Mouse (Mus musculus) embryonic facial prominence, embryonic 13.5 days (tissue): ENCODE measurements around the gene Mthfsd. TPM values are rescaled to one million over a fixed set of nuclear protein-coding genes. Genes with fewer than 3 reads are reported as not detected.
A peak's percentile ranks its signal among the peaks of the same experiment; 100 is the strongest.

Source experiments
- ATAC-seq: fragments of 200-750 bp; cut with Nextera tagmentation; 2 replicates; pipeline ENCODE4 v1.8.0; 2017; ENCODE audit warnings: low read depth; ENCODE audit not compliant: insufficient number of reproducible peaks, insufficient read depth, low FRiP score, low TSS enrichment
- H3K27ac ChIP-seq: fragments of 300-500 bp; sonication (generic); 2 replicates; pipeline ENCODE4 v1.5.1; 2015; ENCODE audit warnings: moderate library complexity, mild to moderate bottlenecking, inconsistent platforms
- H3K27me3 ChIP-seq: fragments of 300-500 bp; sonication (generic); 2 replicates; pipeline ENCODE4 v1.6.1; 2015; ENCODE audit warnings: mild to moderate bottlenecking, inconsistent platforms
- H3K36me3 ChIP-seq: fragments of 300-500 bp; sonication (generic); 2 replicates; pipeline ENCODE4 v1.6.1; 2015; ENCODE audit warnings: mild to moderate bottlenecking, inconsistent platforms
- H3K4me1 ChIP-seq: fragments of 300-500 bp; sonication (generic); 2 replicates; pipeline ENCODE4 v1.6.1; 2015; ENCODE audit warnings: inconsistent platforms
- H3K4me2 ChIP-seq: fragments of 300-500 bp; sonication (generic); 2 replicates; pipeline ENCODE4 v1.6.1; 2015; ENCODE audit warnings: moderate library complexity, mild to moderate bottlenecking, inconsistent platforms
- H3K4me3 ChIP-seq: fragments of 300-500 bp; sonication (generic); 2 replicates; pipeline ENCODE4 v1.5.1; 2015; ENCODE audit warnings: mild to moderate bottlenecking, inconsistent platforms
- H3K9ac ChIP-seq: fragments of 300-500 bp; sonication (generic); 2 replicates; pipeline ENCODE4 v1.6.1; 2015; ENCODE audit warnings: mild to moderate bottlenecking, inconsistent platforms
- H3K9me3 ChIP-seq: fragments of 300-500 bp; sonication (generic); 2 replicates; pipeline ENCODE4 v1.6.1; 2016; ENCODE audit warnings: inconsistent platforms
- WGBS: fragments of 180-500 bp; shearing (Covaris S2); methylation state at CpG from one replicate; pipeline ENCODE4 v1.1.7; 2015; ENCODE audit warnings: mixed read lengths; 5-methylcytosine and 5-hydroxymethylcytosine counted together
- polyA plus RNA-seq: library from polyadenylated mRNA; unstranded; fragments of >200 nt; fragmentation: Nextera tagmentation; extraction: Ambion mirVana; gene quantifications from 2 replicates; pipeline ENCODE4 v1.2.1, GENCODE M21; 2015

The Mthfsd gene
- polyA plus RNA-seq, 1 experiment from 2014 or later = 70.5 TPM

GRCm38 (mm10) chr8:121120456-121121419, 12.5 kb upstream of the Mthfsd start:
- ATAC-seq = no peak
- Histone ChIP-seq H3K36me3 (no peaks in the 10 kb centered on the region), H3K4me3 (peak overlapping the region; percentile 59), H3K27me3 (peaks cover 96% of the 10 kb centered on the region), H3K9ac (peak overlapping the region; percentile 65), H3K4me1 (peaks cover 41% of the 10 kb centered on the region), H3K9me3 (0 out of 2 replicates have a peak, but pooled peaks cover 3% of the 10 kb centered on the region), H3K27ac (no peak overlapping the region), H3K4me2 (peak overlapping the region; percentile 92)
- WGBS = 12% methylated on average over 17 of the region's 17 CpGs

- WGBS = 12% methylated on average over 12 of the region's 12 CpGs
- peak overlapping the region; percentile 92 for H3K4me2 ChIP-seq
Measured at GRCm38 (mm10) chr8:121119635-121120455, 11.7 kb upstream of the Mthfsd start.

GRCm38 (mm10) chr8:121118634-121119420, 10.6 kb upstream of the Mthfsd start:
- no peak for ATAC-seq
- Histone ChIP-seq H3K4me3 (peak overlapping the region; percentile 59), H3K36me3 (no peaks in the 10 kb centered on the region), H3K4me2 (peak overlapping the region; percentile 92), H3K27me3 (peaks cover 95% of the 10 kb centered on the region), H3K27ac (no peak overlapping the region), H3K9me3 (0 out of 2 replicates have a peak, but pooled peaks cover 3% of the 10 kb centered on the region), H3K9ac (peak overlapping the region; percentile 65), H3K4me1 (peaks cover 33% of the 10 kb centered on the region)
- 3% methylated on average over 18 of the region's 18 CpGs for WGBS

More at GRCm38 (mm10) chr8:121119635-121120455, 11.7 kb upstream of the Mthfsd start:
- Histone ChIP-seq H3K4me1 (peaks cover 37% of the 10 kb centered on the region), H3K36me3 (no peaks in the 10 kb centered on the region), H3K9me3 (0 out of 2 replicates have a peak, but pooled peaks cover 3% of the 10 kb centered on the region), H3K27me3 (peaks cover 95% of the 10 kb centered on the region), H3K27ac (no peak overlapping the region), H3K4me3 (peak overlapping the region; percentile 59), H3K9ac (peak overlapping the region; percentile 65)
- ATAC-seq = no peak

- Histone ChIP-seq H3K4me3 (peak overlapping the region; percentile 59), H3K27me3 (peaks cover 93% of the 10 kb centered on the region), H3K27ac (no peak overlapping the region), H3K9ac (peak overlapping the region; percentile 78), H3K4me2 (peak overlapping the region; percentile 92), H3K4me1 (peaks cover 38% of the 10 kb centered on the region), H3K9me3 (0 out of 2 replicates have a peak, but pooled peaks cover 3% of the 10 kb centered on the region), H3K36me3 (no peaks in the 10 kb centered on the region)
- ATAC-seq = no peak
- under 1% methylated on average over 28 of the region's 28 CpGs for WGBS
Measured at GRCm38 (mm10) chr8:121117906-121118305, 9.7 kb upstream of the Mthfsd start.

GRCm38 (mm10) chr8:121117186-121117651, 9.0 kb upstream of the Mthfsd start:
- no peak for ATAC-seq
- peak overlapping the region; percentile 78 for H3K9ac ChIP-seq
- no peak overlapping the region for H3K27ac ChIP-seq

GRCm38 (mm10) chr8:121116591-121117185, 8.5 kb upstream of the Mthfsd start:
- Histone ChIP-seq H3K4me3 (peak overlapping the region; percentile 59), H3K27me3 (peaks cover 92% of the 10 kb centered on the region), H3K9ac (peak overlapping the region; percentile 78), H3K36me3 (no peaks in the 10 kb centered on the region), H3K4me2 (peak overlapping the region; percentile 92), H3K4me1 (peaks cover 38% of the 10 kb centered on the region), H3K9me3 (0 out of 2 replicates have a peak, but pooled peaks cover 3% of the 10 kb centered on the region), H3K27ac (peak overlapping the region; percentile 81)
- under 1% methylated on average over 55 of the region's 55 CpGs for WGBS
- peak; percentile 67; the same call in 1 of the 2 replicates for ATAC-seq

More at GRCm38 (mm10) chr8:121117186-121117651, 9.0 kb upstream of the Mthfsd start:
- Histone ChIP-seq H3K4me2 (peak overlapping the region; percentile 92), H3K27me3 (peaks cover 93% of the 10 kb centered on the region), H3K36me3 (no peaks in the 10 kb centered on the region), H3K4me3 (peak overlapping the region; percentile 59), H3K9me3 (0 out of 2 replicates have a peak, but pooled peaks cover 3% of the 10 kb centered on the region), H3K4me1 (peaks cover 38% of the 10 kb centered on the region)
- WGBS = under 1% methylated on average over 62 of the region's 62 CpGs

GRCm38 (mm10) chr8:121115948-121116347, 7.8 kb upstream of the Mthfsd start, which contains the start of gene Foxc2:
TSS of gene Foxc2 (plus strand) at chr8:121116171.
- Histone ChIP-seq H3K4me3 (peak within 1 kb of the TSS; percentile 59), H3K4me2 (peak within 1 kb of the TSS; percentile 92), H3K9ac (peak within 1 kb of the TSS; percentile 78), H3K4me1 (peaks cover 34% of the 10 kb centered on the region), H3K36me3 (no peaks in the 10 kb centered on the region), H3K9me3 (0 out of 2 replicates have a peak, but pooled peaks cover 3% of the 10 kb centered on the region), H3K27me3 (peaks cover 87% of the 10 kb centered on the region), H3K27ac (peak within 1 kb of the TSS; percentile 81)
- ATAC-seq = no peak
- WGBS = under 1% methylated on average over 25 of the region's 25 CpGs

- Histone ChIP-seq H3K9me3 (0 out of 2 replicates have a peak, but pooled peaks cover 3% of the 10 kb centered on the region), H3K27ac (no peak overlapping the region), H3K4me2 (peak overlapping the region; percentile 39)
Measured at GRCm38 (mm10) chr8:121115136-121115535, 6.9 kb upstream of the Mthfsd start.

GRCm38 (mm10) chr8:121113261-121113660, 5.1 kb upstream of the Mthfsd start:
- 1% methylated on average over 21 of the region's 21 CpGs for WGBS
- peak overlapping the region; percentile 46 for H3K4me2 ChIP-seq

More at GRCm38 (mm10) chr8:121115136-121115535, 6.9 kb upstream of the Mthfsd start:
- 1% methylated on average over 25 of the region's 25 CpGs for WGBS
- Histone ChIP-seq H3K9ac (peak overlapping the region; percentile 55), H3K27me3 (peaks cover 83% of the 10 kb centered on the region), H3K4me3 (peak overlapping the region; percentile 20), H3K4me1 (peaks cover 34% of the 10 kb centered on the region), H3K36me3 (no peaks in the 10 kb centered on the region)
- ATAC-seq = no peak

More at GRCm38 (mm10) chr8:121113261-121113660, 5.1 kb upstream of the Mthfsd start:
- Histone ChIP-seq H3K36me3 (no peaks in the 10 kb centered on the region), H3K4me1 (peaks cover 37% of the 10 kb centered on the region), H3K27me3 (peaks cover 66% of the 10 kb centered on the region), H3K4me3 (no peak overlapping the region; the same call in 1 of the 2 replicates), H3K9ac (no peak overlapping the region), H3K27ac (no peak overlapping the region), H3K9me3 (0 out of 2 replicates have a peak, but pooled peaks cover 3% of the 10 kb centered on the region)
- peak; percentile 16; the same call in 1 of the 2 replicates for ATAC-seq
